Mouse (Mus musculus): ENCODE data around the gene Atf7ip. TPM values are rescaled to one million over a fixed set of nuclear protein-coding genes. Genes with fewer than 3 reads are reported as not detected.

The Atf7ip gene
- polyA plus RNA-seq, 1 experiment from 2014 or later: 43.4 TPM

DNA sequence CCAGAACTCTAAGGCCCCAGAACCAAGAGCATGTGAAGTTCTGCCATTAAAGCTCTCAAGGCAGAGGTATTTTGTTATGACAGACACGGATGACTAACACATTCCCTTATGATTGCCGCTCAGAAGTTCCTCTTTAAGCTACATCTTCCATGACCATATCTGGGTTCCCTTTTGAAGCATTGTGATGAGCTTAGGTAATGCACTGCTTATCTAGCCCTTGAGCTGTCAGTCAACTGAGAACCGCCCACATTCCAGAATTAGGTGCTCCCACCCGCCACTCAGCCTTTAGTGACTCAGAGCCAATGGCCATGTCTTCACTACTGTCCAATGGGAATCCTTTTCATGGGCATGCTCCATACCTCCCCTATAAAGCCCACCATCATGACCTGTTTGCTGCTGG is 13.7 kb upstream of the Atf7ip start:
- Histone ChIP-seq H3K9ac (ENCODE audit: low read length) (no peak overlapping the region), H3K36me3 (ENCODE audit: control insufficient read depth, insufficient read depth, low read length) (no peaks in the 10 kb centered on the region), H3K4me1 (ENCODE audit: control insufficient read depth, insufficient read depth, low read length) (no peaks in the 10 kb centered on the region), H3K4me2 (no peak overlapping the region), H3K4me3 (ENCODE audit: low read depth, low read length) (no peak overlapping the region), H3K27ac (ENCODE audit: low read depth, low read length) (no peak overlapping the region), H3K9me3 (ENCODE audit: control insufficient read depth, low read length) (no peaks in the 10 kb centered on the region), H3K27me3 (ENCODE audit: control insufficient read depth, insufficient read depth, low read length) (no peaks in the 10 kb centered on the region)
- no peak for ATAC-seq (ENCODE audit: low FRiP score)
- WGBS: 91% methylated on average over 4 of the region's 4 CpGs
- DNase-seq (ENCODE audit: low spot score, missing footprints): no peak

DNA sequence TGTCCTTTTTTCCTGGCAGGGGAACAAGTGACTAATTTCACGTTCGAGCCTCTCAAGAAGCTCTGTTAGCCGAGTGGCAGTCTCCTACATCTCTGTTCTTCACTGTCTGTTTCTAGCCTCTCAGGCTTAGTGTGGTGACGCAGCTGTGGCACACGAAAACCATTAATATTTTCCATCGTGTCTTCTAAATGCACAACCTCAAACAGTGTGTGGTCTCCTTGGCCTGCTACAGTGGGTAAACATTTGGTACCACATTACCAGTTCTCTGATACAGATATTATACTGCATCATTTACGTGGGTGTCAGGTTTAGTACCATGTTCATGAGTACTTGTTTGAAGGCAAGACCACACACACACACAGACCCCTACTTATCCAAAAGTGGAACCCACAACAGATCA is 12.5 kb upstream of the Atf7ip start:
- H3K4me3 ChIP-seq (ENCODE audit: low read depth, low read length): no peak overlapping the region
- no peaks in the 10 kb centered on the region for H3K4me1 ChIP-seq (ENCODE audit: control insufficient read depth, insufficient read depth, low read length)
- ATAC-seq (ENCODE audit: low FRiP score): no peak
- H3K9ac ChIP-seq (ENCODE audit: low read length): no peak overlapping the region
- no peaks in the 10 kb centered on the region for H3K27me3 ChIP-seq (ENCODE audit: control insufficient read depth, insufficient read depth, low read length)
- no peak overlapping the region for H3K27ac ChIP-seq (ENCODE audit: low read depth, low read length)
- H3K36me3 ChIP-seq (ENCODE audit: control insufficient read depth, insufficient read depth, low read length): no peaks in the 10 kb centered on the region
- no peak for DNase-seq (ENCODE audit: low spot score, missing footprints)
- H3K4me2 ChIP-seq: no peak overlapping the region
- 96% methylated on average over 7 of the region's 7 CpGs for whole genome bisulfite sequencing
- no peaks in the 10 kb centered on the region for H3K9me3 ChIP-seq (ENCODE audit: control insufficient read depth, low read length)

DNA sequence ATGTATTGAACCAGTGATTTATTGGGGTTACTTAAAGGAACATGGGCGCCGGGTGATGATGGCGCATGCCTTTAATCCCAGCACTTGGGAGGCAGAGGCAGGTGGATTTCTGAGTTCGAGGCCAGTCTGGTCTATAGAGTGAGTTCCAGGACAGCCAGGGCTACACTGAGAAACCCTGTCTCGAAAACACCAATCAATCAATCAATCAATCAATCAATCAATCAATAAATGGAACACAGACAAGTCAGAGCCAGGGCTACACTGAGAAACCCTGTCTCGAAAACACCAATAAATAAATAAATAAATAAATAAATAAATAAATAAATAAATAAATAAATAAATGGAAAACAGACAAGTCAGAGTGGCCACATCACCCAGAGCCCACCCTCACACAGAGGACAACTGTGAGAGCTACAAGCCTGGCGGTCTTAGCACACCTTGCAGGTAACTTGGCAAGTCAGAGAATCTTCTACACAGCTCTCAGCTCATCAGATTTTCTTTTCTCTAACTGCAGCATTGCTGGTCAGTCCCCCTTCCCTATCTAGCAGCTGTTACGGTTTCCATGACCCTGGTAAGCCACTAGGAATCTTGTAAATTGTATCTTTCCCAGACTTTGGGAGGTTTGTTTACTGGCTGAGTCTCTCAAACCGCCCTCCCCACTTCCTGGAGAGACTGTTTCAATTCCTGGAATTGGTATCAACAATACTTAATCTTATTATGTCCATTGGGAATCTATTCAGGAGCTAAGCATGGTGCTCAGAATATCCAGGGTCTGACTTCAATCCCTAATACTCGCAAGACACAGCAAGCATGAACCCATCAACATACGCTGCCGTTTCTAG is 11.8 kb upstream of the Atf7ip start:
- WGBS: 87% methylated on average over 12 of the region's 12 CpGs
- no peaks in the 10 kb centered on the region for H3K4me1 ChIP-seq (ENCODE audit: control insufficient read depth, insufficient read depth, low read length)
- H3K4me2 ChIP-seq: no peak overlapping the region
- ATAC-seq (ENCODE audit: low FRiP score): no peak
- H3K9ac ChIP-seq (ENCODE audit: low read length): no peak overlapping the region
- no peak overlapping the region for H3K4me3 ChIP-seq (ENCODE audit: low read depth, low read length)
- DNase-seq (ENCODE audit: low spot score, missing footprints): no peak
- H3K9me3 ChIP-seq (ENCODE audit: control insufficient read depth, low read length): no peaks in the 10 kb centered on the region
- H3K27me3 ChIP-seq (ENCODE audit: control insufficient read depth, insufficient read depth, low read length): no peaks in the 10 kb centered on the region
- H3K27ac ChIP-seq (ENCODE audit: low read depth, low read length): no peak overlapping the region
- no peaks in the 10 kb centered on the region for H3K36me3 ChIP-seq (ENCODE audit: control insufficient read depth, insufficient read depth, low read length)

DNA sequence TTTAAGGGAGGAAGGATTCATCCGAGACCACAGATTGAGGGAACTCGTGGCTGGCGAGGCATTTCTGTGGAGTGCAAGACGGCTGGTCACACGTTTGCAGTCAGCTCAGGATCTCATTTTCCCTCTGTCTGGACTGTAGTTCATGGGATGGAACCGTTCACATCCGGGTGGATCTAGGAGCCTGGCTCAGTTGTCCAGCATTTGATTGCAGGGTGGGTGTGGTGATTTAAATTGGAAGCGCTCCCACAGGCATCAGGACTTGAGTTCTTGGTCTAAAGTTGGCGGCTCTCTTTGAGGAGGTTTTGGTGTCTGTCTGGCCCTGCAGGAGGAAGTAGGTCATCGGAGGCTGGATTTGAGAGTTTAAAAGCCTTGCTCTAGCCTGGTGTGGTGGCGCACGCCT is 10.9 kb upstream of the Atf7ip start:
- H3K36me3 ChIP-seq (ENCODE audit: control insufficient read depth, insufficient read depth, low read length): no peaks in the 10 kb centered on the region
- H3K9ac ChIP-seq (ENCODE audit: low read length): no peak overlapping the region
- H3K9me3 ChIP-seq (ENCODE audit: control insufficient read depth, low read length): no peaks in the 10 kb centered on the region
- H3K4me1 ChIP-seq (ENCODE audit: control insufficient read depth, insufficient read depth, low read length): no peaks in the 10 kb centered on the region
- H3K27me3 ChIP-seq (ENCODE audit: control insufficient read depth, insufficient read depth, low read length): no peaks in the 10 kb centered on the region
- DNase-seq (ENCODE audit: low spot score, missing footprints) (no peak), ATAC-seq (ENCODE audit: low FRiP score) (no peak)
- 96% methylated on average over 12 of the region's 12 CpGs for WGBS
- H3K4me2 ChIP-seq: no peak overlapping the region
- no peak overlapping the region for H3K27ac ChIP-seq (ENCODE audit: low read depth, low read length)
- no peak overlapping the region for H3K4me3 ChIP-seq (ENCODE audit: low read depth, low read length)

DNA sequence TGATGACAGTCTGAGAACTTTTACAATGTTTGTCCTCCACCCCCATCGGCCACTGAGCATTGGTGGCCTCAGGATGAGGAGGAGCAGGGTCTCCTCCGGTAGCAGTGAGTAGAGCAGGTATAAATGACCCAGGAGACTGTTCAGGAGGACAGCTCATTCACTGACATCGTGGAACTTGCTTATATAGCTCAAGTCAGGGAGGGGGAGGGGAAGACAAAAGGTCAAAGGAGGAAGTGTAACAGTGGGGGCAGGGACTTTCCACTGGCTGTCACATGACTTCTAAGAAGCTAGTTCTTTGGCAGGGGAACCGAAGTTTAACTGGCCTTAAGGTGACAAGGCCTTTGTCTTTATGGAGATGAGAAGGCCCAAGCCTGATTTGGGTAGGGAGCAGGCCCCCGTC is 8.2 kb upstream of the Atf7ip start:
- no peak for ATAC-seq (ENCODE audit: low FRiP score)

DNA sequence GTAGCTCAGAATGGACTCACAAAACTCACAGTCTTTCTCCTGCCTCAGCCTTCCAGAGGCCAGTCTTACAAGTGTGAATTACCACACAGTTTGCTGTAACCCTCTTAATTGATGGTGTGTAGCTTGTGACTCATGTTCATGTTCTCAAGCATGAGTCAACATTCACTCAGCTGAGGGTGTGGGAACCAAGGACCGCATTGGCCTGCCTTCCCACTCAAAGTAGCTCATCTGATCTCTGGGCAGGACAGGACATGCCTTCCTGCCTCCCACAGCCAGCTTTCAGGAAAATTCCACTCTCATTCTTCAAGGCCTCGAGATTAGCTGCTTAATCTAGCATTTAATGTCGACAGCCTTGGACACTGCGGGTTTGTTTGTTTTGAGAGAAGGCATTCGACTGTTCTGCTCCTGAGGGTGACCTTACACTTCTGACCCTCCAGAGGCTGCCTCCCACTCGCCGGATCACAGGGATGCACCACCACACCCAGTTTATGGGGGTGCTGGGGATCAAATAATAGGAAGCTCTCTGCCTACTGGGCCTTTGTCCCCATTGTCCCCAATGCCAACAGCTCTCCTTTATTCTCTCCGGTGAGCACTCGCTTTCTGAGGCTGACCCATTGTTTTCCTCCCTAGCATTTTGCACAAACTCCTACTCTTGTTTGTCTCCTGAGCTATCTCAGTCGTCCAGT is 6.5 kb upstream of the Atf7ip start:
- WGBS: 33% methylated on average over 10 of the region's 10 CpGs
- Histone ChIP-seq H3K4me3 (ENCODE audit: low read depth, low read length) (no peak overlapping the region), H3K4me2 (no peak overlapping the region), H3K4me1 (ENCODE audit: control insufficient read depth, insufficient read depth, low read length) (no peaks in the 10 kb centered on the region), H3K9ac (ENCODE audit: low read length) (no peak overlapping the region), H3K27ac (ENCODE audit: low read depth, low read length) (no peak overlapping the region), H3K9me3 (ENCODE audit: control insufficient read depth, low read length) (no peaks in the 10 kb centered on the region), H3K27me3 (ENCODE audit: control insufficient read depth, insufficient read depth, low read length) (no peaks in the 10 kb centered on the region), H3K36me3 (ENCODE audit: control insufficient read depth, insufficient read depth, low read length) (no peaks in the 10 kb centered on the region)
- ATAC-seq (ENCODE audit: low FRiP score) (no peak), DNase-seq (ENCODE audit: low spot score, missing footprints) (no peak)

More for the DNA sequence above, 8.2 kb upstream of the Atf7ip start:
- Histone ChIP-seq H3K9me3 (ENCODE audit: control insufficient read depth, low read length) (no peaks in the 10 kb centered on the region), H3K4me1 (ENCODE audit: control insufficient read depth, insufficient read depth, low read length) (no peaks in the 10 kb centered on the region), H3K36me3 (ENCODE audit: control insufficient read depth, insufficient read depth, low read length) (no peaks in the 10 kb centered on the region), H3K4me2 (no peak overlapping the region), H3K27me3 (ENCODE audit: control insufficient read depth, insufficient read depth, low read length) (no peaks in the 10 kb centered on the region), H3K27ac (ENCODE audit: low read depth, low read length) (no peak overlapping the region), H3K4me3 (ENCODE audit: low read depth, low read length) (no peak overlapping the region), H3K9ac (ENCODE audit: low read length) (no peak overlapping the region)
- no peak for DNase-seq (ENCODE audit: low spot score, missing footprints)
- 68% methylated on average over 5 of the region's 5 CpGs for WGBS

DNA sequence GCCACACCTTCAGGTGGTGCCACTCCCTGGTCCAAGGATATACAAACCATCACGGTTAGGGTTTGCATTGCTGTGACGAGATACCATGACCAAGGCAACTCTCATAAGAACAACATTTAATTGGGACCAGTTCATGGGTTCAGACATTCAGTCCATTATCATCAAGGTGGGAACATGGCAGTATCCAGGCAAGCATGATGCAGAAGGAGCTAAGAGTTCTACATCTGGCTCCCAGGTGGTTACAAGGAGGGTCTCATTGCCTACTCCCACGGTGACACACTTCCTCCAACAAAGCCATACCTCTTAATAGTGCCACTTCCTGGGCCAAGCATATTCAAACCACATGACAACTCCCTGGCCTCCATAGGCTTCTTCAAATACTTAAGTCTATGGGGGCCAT is 2.7 kb downstream of the Atf7ip start:
- no peaks in the 10 kb centered on the region for H3K9me3 ChIP-seq (ENCODE audit: control insufficient read depth, low read length)
- no peak for ATAC-seq (ENCODE audit: low FRiP score)
- no peak overlapping the region for H3K27ac ChIP-seq (ENCODE audit: low read depth, low read length)
- no peak overlapping the region for H3K4me3 ChIP-seq (ENCODE audit: low read depth, low read length)
- H3K9ac ChIP-seq (ENCODE audit: low read length): no peak overlapping the region
- DNase-seq (ENCODE audit: low spot score, missing footprints): no peak
- H3K4me1 ChIP-seq (ENCODE audit: control insufficient read depth, insufficient read depth, low read length): no peaks in the 10 kb centered on the region
- H3K36me3 ChIP-seq (ENCODE audit: control insufficient read depth, insufficient read depth, low read length): no peaks in the 10 kb centered on the region
- 93% methylated on average over 3 of the region's 3 CpGs for WGBS
- no peaks in the 10 kb centered on the region for H3K27me3 ChIP-seq (ENCODE audit: control insufficient read depth, insufficient read depth, low read length)
- H3K4me2 ChIP-seq: no peak overlapping the region

DNA sequence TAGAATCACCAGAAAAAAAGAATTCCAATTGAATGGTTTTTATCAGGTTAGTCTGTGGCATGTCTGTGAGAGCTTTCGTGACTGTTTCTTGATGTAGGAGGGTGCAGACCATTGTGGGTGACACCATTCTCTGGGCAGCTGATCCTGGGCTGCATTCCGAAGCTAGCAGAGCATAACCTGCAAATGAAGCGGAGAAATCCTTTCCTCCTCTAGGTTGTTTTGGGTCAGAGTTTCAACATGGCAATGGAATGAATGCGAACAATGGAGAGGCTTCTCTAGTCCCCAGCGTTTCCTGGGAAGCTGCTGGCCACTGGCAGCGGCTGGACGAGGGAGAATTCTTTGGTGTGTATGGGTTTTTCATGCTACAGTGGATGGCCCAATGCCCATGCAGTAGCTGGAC is 5.0 kb downstream of the Atf7ip start:
- H3K27ac ChIP-seq (ENCODE audit: low read depth, low read length): no peak overlapping the region; the same call in 1 of the 2 replicates
- no peak overlapping the region for H3K9ac ChIP-seq (ENCODE audit: low read length)
- DNase-seq (ENCODE audit: low spot score, missing footprints) (no peak), ATAC-seq (ENCODE audit: low FRiP score) (no peak)
- 26% methylated on average over 7 of the region's 7 CpGs for WGBS
- H3K27me3 ChIP-seq (ENCODE audit: control insufficient read depth, insufficient read depth, low read length): no peaks in the 10 kb centered on the region
- H3K4me1 ChIP-seq (ENCODE audit: control insufficient read depth, insufficient read depth, low read length): no peaks in the 10 kb centered on the region
- H3K36me3 ChIP-seq (ENCODE audit: control insufficient read depth, insufficient read depth, low read length): no peaks in the 10 kb centered on the region
- no peak overlapping the region for H3K4me2 ChIP-seq
- H3K9me3 ChIP-seq (ENCODE audit: control insufficient read depth, low read length): no peaks in the 10 kb centered on the region
- H3K4me3 ChIP-seq (ENCODE audit: low read depth, low read length): no peak overlapping the region

DNA sequence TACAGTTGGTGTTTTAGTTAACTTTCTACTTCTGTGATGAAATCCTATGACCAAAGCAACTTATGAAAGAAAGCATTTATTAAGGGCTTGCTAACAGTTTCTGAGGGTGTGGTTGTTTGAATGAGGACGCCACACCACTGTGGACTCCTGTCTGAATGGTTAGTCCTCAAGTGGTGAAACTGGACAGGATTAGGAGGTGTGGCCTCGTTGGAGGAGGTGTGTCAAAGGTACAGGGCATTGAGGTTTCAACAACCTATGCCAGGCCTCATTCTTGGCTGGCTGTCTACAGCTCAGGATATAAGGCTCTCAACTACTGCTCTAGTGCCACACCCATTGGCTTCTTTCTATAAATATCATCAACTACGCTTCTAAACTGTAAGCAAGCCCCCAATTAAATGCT is 6.4 kb downstream of the Atf7ip start:
- Histone ChIP-seq H3K36me3 (ENCODE audit: control insufficient read depth, insufficient read depth, low read length) (no peaks in the 10 kb centered on the region), H3K9me3 (ENCODE audit: control insufficient read depth, low read length) (no peaks in the 10 kb centered on the region), H3K4me1 (ENCODE audit: control insufficient read depth, insufficient read depth, low read length) (no peaks in the 10 kb centered on the region), H3K27ac (ENCODE audit: low read depth, low read length) (no peak overlapping the region), H3K4me3 (ENCODE audit: low read depth, low read length) (no peak overlapping the region), H3K9ac (ENCODE audit: low read length) (no peak overlapping the region), H3K27me3 (ENCODE audit: control insufficient read depth, insufficient read depth, low read length) (no peaks in the 10 kb centered on the region), H3K4me2 (no peak overlapping the region)
- no peak for DNase-seq (ENCODE audit: low spot score, missing footprints)
- WGBS: 86% methylated on average over 3 of the region's 3 CpGs
- no peak for ATAC-seq (ENCODE audit: low FRiP score)
